Mouse (Mus musculus): ENCODE data around the gene Camk1g.

Camk1g gene

DNA sequence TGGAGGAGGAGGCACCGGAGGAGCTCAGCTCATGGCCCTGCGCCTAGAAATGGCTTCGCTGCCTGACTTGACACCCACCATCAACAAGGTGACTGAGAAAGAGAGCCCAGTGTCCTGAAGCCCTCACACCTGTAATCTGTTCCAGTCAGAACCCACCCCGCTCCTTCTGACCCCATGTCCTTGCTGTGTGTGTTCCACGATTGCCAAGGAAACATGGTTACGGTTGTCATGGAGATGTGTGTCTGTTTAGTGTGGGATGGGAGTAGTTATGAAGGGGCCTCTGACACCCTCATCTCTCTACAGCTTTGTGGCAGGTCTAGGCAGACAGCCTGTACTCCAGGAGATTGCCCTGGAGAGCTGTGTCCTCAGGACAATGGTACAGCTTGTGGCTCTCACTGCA, 35.6 kb downstream of the Camk1g start:
- no peak for DNase-seq (ENCODE audit: extremely low spot score)

DNA sequence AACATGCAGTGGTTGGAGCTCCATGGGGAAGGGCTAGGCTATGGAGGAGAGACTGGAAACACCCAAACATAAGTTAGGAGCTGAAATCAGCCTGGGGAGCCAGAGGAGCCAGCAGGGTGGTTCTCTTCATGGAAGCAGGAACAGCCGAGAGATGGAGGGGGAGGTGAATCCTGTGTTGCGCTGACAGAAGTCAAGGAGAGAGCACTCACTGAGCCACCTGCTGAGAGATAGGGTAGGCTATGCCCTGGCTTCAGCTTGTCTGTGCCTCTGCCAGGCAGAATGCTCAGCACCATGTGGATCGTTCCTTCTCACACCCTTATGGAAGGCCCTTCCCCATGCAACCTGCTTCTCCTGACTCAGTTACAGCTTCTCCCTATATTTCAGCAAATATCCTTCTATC, 36.3 kb downstream of the Camk1g start:
- no peak for DNase-seq (ENCODE audit: extremely low spot score)

DNA sequence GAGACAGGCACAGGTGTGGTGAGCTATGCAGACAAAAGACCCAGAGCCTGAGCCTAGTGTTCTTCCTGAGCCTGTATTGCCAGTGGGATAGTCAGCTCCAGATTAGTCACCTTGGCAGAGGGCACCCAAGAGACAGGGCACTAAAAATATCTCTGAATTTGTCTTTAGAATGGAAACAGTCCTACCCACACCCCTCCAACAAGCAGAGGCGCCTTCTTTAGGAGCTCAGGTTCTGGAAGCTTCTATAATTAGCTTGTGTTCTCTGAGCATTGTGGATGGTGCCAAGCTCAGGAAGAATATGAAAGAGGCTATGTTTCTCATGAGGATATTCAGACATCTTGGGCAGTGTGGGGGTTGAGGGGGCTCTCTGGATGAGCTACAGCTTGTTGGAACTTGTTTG, 37.4 kb downstream of the Camk1g start:
- no peak for DNase-seq (ENCODE audit: extremely low spot score)

DNA sequence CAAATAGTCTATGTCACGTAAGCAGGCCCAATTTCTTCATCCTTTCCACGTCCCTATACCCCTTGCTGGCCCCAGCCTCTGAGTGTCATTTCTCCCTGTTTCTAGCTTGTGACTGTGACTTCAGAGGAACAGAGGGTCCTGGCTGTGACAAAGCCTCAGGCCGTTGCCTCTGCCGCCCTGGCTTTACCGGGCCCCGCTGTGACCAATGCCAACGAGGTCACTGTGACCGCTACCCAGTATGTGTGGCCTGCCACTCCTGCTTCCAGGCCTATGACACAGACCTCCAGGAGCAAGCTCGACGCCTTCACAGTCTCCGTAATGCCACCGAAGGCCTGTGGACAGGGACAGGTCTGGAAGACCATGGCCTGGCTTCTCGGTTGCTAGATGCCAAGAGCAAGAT, 38.1 kb downstream of the Camk1g start:
- no peak for DNase-seq (ENCODE audit: extremely low spot score)

- no peak for DNase-seq (ENCODE audit: extremely low spot score)
Observed at GRCm38 (mm10) chr1:193330626-193331025, 39.5 kb downstream of the Camk1g start.

GRCm38 (mm10) chr1:193330172-193330571, 39.9 kb downstream of the Camk1g start:
- DNase-seq (ENCODE audit: extremely low spot score) = peak; percentile 55

DNA sequence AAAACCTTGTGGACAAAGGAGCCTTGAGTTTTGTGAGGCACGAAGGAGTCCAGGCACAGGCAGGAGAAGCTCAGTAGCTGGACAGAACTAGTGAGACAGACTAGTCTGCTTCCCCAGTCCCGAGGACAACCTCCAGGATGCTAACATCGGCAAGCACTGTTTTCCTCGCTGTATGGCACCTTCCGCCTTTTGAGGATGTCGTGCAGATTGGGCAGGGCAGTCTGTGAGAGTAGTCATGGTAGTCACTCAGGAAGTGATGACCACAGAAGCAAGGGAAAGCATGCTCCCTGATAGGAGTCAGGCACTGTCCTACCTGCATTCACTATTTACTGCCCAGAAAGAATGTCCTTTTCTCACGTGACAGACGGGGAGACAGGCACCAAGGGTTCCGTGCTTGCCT, 40.5 kb downstream of the Camk1g start:
- DNase-seq (ENCODE audit: extremely low spot score) = no peak

DNA sequence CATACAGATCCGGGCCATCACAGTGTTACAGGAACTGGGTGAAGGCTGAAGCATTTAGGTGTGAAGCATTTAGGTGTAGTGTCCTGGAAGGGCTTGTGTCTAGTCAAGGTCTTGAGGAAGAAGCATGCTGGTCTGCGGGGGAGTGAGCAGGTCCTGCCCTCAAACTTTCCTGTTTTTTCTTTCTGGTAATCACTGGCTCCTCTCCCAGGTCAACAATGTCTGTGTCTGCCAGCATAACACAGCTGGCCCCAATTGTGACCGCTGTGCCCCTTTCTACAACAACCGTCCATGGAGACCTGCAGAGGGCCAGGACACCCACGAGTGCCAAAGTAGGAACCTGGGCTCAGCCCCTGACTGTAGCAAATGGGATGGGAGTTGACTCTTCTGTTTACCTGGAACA, 42.4 kb downstream of the Camk1g start:
- DNase-seq (ENCODE audit: extremely low spot score) = no peak

- DNase-seq (ENCODE audit: extremely low spot score) = no peak
Observed at GRCm38 (mm10) chr1:193327216-193327615, 42.9 kb downstream of the Camk1g start.

DNA sequence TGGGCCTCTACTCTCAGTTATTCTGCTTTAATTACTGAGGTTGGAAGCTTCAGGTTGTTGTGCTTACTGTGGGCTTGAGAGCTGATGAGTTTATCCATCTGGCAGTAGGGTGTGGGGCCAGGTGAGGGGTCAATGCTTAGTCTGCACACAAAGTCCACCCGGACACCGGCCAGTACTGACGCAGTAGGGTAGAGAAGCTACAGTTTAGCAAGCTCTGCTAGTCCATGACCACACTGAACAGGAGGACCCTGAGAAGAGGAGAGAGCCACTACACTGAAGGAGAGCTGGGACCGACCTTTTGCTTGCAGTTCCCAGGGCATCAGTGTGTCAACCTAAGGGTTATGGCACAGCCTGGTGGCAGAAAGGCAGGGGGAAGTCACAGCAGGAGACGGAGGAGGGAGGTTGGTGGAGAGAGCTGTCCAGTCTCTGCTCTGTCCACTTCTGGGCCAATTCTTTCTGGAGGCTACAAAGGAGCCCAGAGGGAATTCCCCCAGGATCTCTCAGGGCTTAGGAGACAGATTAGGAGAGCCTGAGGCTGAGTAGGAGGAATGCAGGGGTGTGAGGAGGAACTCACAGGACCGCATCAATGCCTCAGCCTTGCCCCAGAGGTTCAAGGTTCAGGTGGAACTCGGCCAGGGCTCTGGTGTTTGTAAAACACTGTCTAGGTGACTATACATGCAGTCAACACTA, 43.5 kb downstream of the Camk1g start:
- no peak for DNase-seq (ENCODE audit: extremely low spot score)

GRCm38 (mm10) chr1:193325891-193326290, 44.2 kb downstream of the Camk1g start:
- no peak for DNase-seq (ENCODE audit: extremely low spot score)

- DNase-seq (ENCODE audit: extremely low spot score) = peak; percentile 44
Observed at GRCm38 (mm10) chr1:193324224-193324623, 45.9 kb downstream of the Camk1g start.

- DNase-seq (ENCODE audit: extremely low spot score) = no peak
Observed at GRCm38 (mm10) chr1:193323686-193324085, 46.4 kb downstream of the Camk1g start.

- no peak for DNase-seq (ENCODE audit: extremely low spot score)
Observed at GRCm38 (mm10) chr1:193320398-193320797, 49.7 kb downstream of the Camk1g start.

DNA sequence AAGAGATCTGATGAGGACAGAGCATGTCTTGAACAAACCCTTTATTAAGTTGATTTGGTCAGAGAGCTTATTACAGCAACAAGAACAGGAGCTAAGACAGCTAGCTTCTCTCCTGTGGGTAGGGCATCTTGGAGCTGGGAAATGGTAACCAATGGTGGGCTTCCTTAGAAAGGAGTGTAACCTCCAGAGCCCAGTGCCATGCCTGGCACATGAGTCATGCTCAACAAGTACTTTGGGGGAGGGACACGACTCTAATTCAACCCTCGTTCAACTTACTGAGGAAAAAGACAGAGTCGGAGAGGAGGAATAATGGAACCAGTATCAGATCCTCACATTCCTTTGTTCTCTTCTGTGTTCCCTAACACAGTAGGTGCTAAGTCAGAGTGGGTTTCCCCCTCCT, 50.4 kb downstream of the Camk1g start:
- no peak for DNase-seq (ENCODE audit: extremely low spot score)

DNA sequence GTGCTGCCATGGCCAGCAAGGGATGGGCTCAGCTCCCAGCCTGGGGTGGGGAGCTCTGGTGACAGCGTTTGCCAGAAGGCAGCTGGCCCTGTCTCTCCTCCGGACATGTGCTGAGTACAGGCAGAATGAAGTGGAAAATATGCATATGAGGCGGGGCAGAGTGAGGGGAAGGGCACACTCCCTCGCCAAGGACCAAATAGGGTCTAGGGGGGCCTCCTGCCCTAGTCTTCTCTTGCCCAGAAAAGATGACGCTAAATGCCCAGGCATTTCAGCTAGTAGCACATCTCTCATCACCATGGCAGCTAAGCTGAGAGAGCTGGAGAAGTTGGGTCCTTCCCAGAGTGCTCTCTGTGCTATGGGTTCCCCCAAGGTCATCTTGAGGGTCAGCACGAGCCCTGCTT, 52.9 kb downstream of the Camk1g start:
- DNase-seq (ENCODE audit: extremely low spot score) = no peak

- DNase-seq (ENCODE audit: extremely low spot score) = no peak
Observed at GRCm38 (mm10) chr1:193316358-193316750, 53.7 kb downstream of the Camk1g start.

DNA sequence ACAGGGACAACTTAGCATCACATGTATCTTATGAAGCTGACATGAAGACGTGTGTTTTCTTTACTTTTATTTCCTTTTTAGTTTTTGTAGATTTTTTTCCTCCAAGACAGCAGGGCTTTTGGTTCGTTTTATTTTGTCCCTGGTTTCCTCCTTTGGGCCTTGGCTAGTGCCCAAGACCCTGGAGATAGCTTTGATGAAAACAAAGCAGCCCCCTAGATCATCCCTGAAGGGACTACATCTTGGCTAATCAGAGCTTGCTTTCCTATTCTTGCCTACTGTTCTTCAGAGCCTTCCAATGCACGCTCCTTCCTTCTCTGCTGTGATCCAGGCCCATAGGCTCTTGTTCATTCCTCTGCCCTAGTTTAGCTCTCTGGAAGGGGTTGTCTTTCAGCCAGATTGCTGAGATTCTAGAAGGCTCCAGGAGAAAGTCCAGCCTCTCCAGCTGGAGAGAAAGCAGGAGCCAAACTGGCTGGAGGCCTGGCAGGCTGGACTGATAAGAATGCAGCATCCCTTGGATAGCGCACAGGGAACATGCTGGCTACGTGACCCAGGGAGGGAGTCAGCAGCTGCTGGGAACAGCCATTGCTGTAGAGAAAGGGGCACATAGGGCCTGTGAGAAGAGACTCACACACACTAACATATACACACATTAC, 54.3 kb downstream of the Camk1g start:
- DNase-seq (ENCODE audit: extremely low spot score) = no peak

GRCm38 (mm10) chr1:193311596-193311995, 58.5 kb downstream of the Camk1g start:
- DNase-seq (ENCODE audit: extremely low spot score) = no peak

DNA sequence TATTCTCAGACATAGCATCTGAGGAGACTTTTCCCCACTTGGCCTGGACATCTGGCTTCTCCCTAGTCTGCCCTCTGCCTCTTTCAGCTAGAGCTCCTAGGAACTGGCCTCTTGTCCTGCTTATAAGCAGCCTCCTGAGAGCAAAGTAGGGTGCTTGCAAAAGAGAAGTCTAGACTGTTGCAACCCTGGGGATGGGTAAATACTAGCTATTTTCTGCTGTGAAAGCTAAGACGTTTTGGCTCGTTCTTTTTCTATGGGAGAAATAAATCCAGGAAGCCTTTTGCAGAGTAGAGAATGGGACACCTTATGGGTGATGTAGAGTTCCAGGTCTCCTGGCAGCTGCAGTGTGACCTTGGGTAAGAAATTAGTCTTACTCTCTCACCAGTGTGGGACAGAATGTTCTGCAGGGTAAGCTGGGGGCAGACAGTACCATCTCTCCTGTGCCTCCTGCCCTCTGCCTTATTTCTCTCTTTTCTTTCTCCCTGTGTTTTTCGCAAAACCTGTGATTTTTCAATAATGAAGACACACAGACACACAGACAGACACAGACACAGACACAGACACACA, 59.5 kb downstream of the Camk1g start:
- no peak for DNase-seq (ENCODE audit: extremely low spot score)

DNA sequence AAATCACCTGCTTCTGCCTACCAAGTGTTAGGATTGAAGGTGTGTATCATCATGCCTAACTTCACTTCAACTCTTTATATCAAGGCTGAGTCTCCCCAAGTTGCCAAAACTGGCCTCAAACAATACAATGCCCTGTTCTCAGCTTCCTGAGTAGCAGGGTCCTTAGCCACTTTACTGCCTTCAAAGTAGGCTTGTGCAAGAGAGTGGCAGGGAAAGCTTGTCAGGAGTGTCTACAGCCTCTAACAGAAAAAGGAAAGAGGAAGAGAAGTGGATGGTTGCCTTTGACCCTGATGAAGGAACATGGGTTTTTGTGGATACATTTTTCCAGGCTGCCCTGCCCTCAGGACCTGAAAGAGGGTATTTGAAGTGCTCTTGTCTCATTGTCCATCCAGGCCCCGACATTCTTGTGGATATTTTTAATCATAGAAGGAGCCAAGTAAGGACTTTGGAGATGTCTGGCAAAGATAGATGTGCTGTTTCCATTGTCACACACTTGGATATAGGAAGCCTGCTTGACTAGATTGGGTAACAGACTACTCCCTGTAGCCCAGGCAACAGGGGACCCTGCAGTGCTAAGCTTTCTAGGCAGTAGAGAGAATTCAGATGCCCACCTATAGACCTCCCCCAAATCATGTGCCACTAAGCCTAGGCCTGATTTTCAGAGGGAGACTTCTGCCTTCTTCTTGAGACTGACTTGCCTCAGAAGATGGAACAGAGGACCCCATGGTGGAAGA, 60.1 kb downstream of the Camk1g start:
- DNase-seq (ENCODE audit: extremely low spot score) = no peak

GRCm38 (mm10) chr1:193306832-193307231, 63.3 kb downstream of the Camk1g start:
- DNase-seq (ENCODE audit: extremely low spot score) = no peak

- peak; percentile 14 for DNase-seq (ENCODE audit: extremely low spot score)
Observed at GRCm38 (mm10) chr1:193305386-193305785, 64.7 kb downstream of the Camk1g start.

All from embryo, embryonic 9.5 days (tissue).